Mouse (Mus musculus): ENCODE data around the gene Kcnj10.

DNA sequence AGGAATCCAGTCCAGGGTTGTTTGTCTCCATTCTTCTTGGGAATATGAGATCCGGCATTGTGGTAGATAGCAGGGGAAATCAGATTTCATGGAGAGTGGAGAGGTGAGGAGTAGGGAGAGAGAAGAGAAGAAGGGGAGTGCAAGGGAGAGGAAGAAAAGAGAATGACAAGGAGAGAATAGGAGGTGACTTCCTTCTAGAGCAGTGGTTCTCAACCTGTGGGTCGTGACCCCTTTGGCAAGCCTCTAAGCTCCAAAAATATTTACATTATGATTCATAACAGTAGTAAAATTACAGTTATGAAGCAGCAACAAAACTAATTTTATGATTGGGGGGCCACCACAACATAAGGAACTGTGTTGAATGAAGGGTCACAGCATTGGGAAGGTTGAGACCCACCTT is 8.1 kb upstream of the Kcnj10 start:
- TF ChIP-seq CTCF (IDR thresholded peaks at IDR 0.05; ENCODE audit: insufficient read depth, low read depth, low read length) = no peak
- no peak for TF ChIP-seq POLR2A (IDR thresholded peaks at IDR 0.05; ENCODE audit: insufficient read depth, low read depth, low read length)
